Mouse (Mus musculus): ENCODE measurements at regions not wholly inside any gene's neighbourhood (a gene's known extent, or its start where the extent isn't known, plus 50 kb on each side); places are given as distances from the start of the nearest gene placed in this dataset.

GRCm38 (mm10) chr4:33736061-33736701, 188.2 kb upstream of the Cnr1 start:
- 70% methylated on average over 9 of the region's 9 CpGs for WGBS
- no peak for DNase-seq (ENCODE audit: low read depth in 1 of 2, low spot score in 2 of 2)
- TF ChIP-seq CTCF (IDR thresholded peaks at IDR 0.05; ENCODE audit: extremely low read depth, insufficient read depth, insufficient read length, insufficient replicate concordance) (no peak), POLR2A (IDR thresholded peaks at IDR 0.05; ENCODE audit: low read depth, low read length) (no peak)

GRCm38 (mm10) chr4:33737337-33737736, 187.1 kb upstream of the Cnr1 start:
- H3K36me3 ChIP-seq (ENCODE audit: control insufficient read depth, insufficient read depth, low read length) = no peaks in the 10 kb centered on the region
- no peak for DNase-seq (ENCODE audit: low read depth in 1 of 2, low spot score in 2 of 2)
- TF ChIP-seq CTCF (IDR thresholded peaks at IDR 0.05; ENCODE audit: extremely low read depth, insufficient read depth, insufficient read length, insufficient replicate concordance) (no peak), POLR2A (IDR thresholded peaks at IDR 0.05; ENCODE audit: low read depth, low read length) (no peak)

More at GRCm38 (mm10) chr4:33736061-33736701, 188.2 kb upstream of the Cnr1 start:
- no peaks in the 10 kb centered on the region for H3K4me1 ChIP-seq (ENCODE audit: control insufficient read depth, insufficient read depth, insufficient read length)
- H3K36me3 ChIP-seq (ENCODE audit: control insufficient read depth, insufficient read depth, low read length) = no peaks in the 10 kb centered on the region
- no peak overlapping the region for H3K27ac ChIP-seq (ENCODE audit: insufficient read depth, low read length)
- no peaks in the 10 kb centered on the region for H3K27me3 ChIP-seq (ENCODE audit: control insufficient read depth, insufficient read depth, low read length)
- H3K4me3 ChIP-seq (ENCODE audit: extremely low read depth, insufficient read depth, insufficient read length) = no peak overlapping the region

GRCm38 (mm10) chr4:33737859-33738417, 186.5 kb upstream of the Cnr1 start:
- no peaks in the 10 kb centered on the region for H3K4me1 ChIP-seq (ENCODE audit: control insufficient read depth, insufficient read depth, insufficient read length)
- no peaks in the 10 kb centered on the region for H3K27me3 ChIP-seq (ENCODE audit: control insufficient read depth, insufficient read depth, low read length)
- 54% methylated on average over 8 of the region's 8 CpGs for whole genome bisulfite sequencing
- H3K27ac ChIP-seq (ENCODE audit: insufficient read depth, low read length) = no peak overlapping the region
- DNase-seq (ENCODE audit: low read depth in 1 of 2, low spot score in 2 of 2) = no peak
- H3K36me3 ChIP-seq (ENCODE audit: control insufficient read depth, insufficient read depth, low read length) = no peaks in the 10 kb centered on the region
- TF ChIP-seq CTCF (IDR thresholded peaks at IDR 0.05; ENCODE audit: extremely low read depth, insufficient read depth, insufficient read length, insufficient replicate concordance) (no peak), POLR2A (IDR thresholded peaks at IDR 0.05; ENCODE audit: low read depth, low read length) (no peak)
- no peak overlapping the region for H3K4me3 ChIP-seq (ENCODE audit: extremely low read depth, insufficient read depth, insufficient read length)

More at GRCm38 (mm10) chr4:33737337-33737736, 187.1 kb upstream of the Cnr1 start:
- WGBS = 81% methylated on average over 1 of the region's 1 CpGs
- no peaks in the 10 kb centered on the region for H3K27me3 ChIP-seq (ENCODE audit: control insufficient read depth, insufficient read depth, low read length)
- H3K4me3 ChIP-seq (ENCODE audit: extremely low read depth, insufficient read depth, insufficient read length) = no peak overlapping the region
- H3K27ac ChIP-seq (ENCODE audit: insufficient read depth, low read length) = no peak overlapping the region
- no peaks in the 10 kb centered on the region for H3K4me1 ChIP-seq (ENCODE audit: control insufficient read depth, insufficient read depth, insufficient read length)

- no peaks in the 10 kb centered on the region for H3K27me3 ChIP-seq (ENCODE audit: control insufficient read depth, insufficient read depth, low read length)
- no peak for DNase-seq (ENCODE audit: low read depth in 1 of 2, low spot score in 2 of 2)
- 83% methylated on average over 8 of the region's 8 CpGs for WGBS
- H3K4me3 ChIP-seq (ENCODE audit: extremely low read depth, insufficient read depth, insufficient read length) = no peak overlapping the region
- H3K36me3 ChIP-seq (ENCODE audit: control insufficient read depth, insufficient read depth, low read length) = no peaks in the 10 kb centered on the region
- H3K27ac ChIP-seq (ENCODE audit: insufficient read depth, low read length) = no peak overlapping the region
- no peaks in the 10 kb centered on the region for H3K4me1 ChIP-seq (ENCODE audit: control insufficient read depth, insufficient read depth, insufficient read length)
- TF ChIP-seq POLR2A (IDR thresholded peaks at IDR 0.05; ENCODE audit: low read depth, low read length) (no peak), CTCF (IDR thresholded peaks at IDR 0.05; ENCODE audit: extremely low read depth, insufficient read depth, insufficient read length, insufficient replicate concordance) (no peak)
Observed at GRCm38 (mm10) chr4:33739211-33739904, 185.0 kb upstream of the Cnr1 start.

GRCm38 (mm10) chr4:33740982-33741381, 183.4 kb upstream of the Cnr1 start:
- Histone ChIP-seq H3K36me3 (ENCODE audit: control insufficient read depth, insufficient read depth, low read length) (no peaks in the 10 kb centered on the region), H3K4me1 (ENCODE audit: control insufficient read depth, insufficient read depth, insufficient read length) (no peaks in the 10 kb centered on the region), H3K27ac (ENCODE audit: insufficient read depth, low read length) (no peak overlapping the region), H3K4me3 (ENCODE audit: extremely low read depth, insufficient read depth, insufficient read length) (no peak overlapping the region), H3K27me3 (ENCODE audit: control insufficient read depth, insufficient read depth, low read length) (no peaks in the 10 kb centered on the region)
- 86% methylated on average over 12 of the region's 12 CpGs for WGBS
- TF ChIP-seq POLR2A (IDR thresholded peaks at IDR 0.05; ENCODE audit: low read depth, low read length) (no peak), CTCF (IDR thresholded peaks at IDR 0.05; ENCODE audit: extremely low read depth, insufficient read depth, insufficient read length, insufficient replicate concordance) (no peak)
- DNase-seq (ENCODE audit: low read depth in 1 of 2, low spot score in 2 of 2) = no peak

GRCm38 (mm10) chr4:33745180-33745579, 179.2 kb upstream of the Cnr1 start:
- Histone ChIP-seq H3K4me1 (ENCODE audit: control insufficient read depth, insufficient read depth, insufficient read length) (no peaks in the 10 kb centered on the region), H3K27ac (ENCODE audit: insufficient read depth, low read length) (no peak overlapping the region), H3K36me3 (ENCODE audit: control insufficient read depth, insufficient read depth, low read length) (no peaks in the 10 kb centered on the region), H3K4me3 (ENCODE audit: extremely low read depth, insufficient read depth, insufficient read length) (no peak overlapping the region), H3K27me3 (ENCODE audit: control insufficient read depth, insufficient read depth, low read length) (no peaks in the 10 kb centered on the region)
- WGBS = 78% methylated on average over 3 of the region's 3 CpGs
- DNase-seq (ENCODE audit: low read depth in 1 of 2, low spot score in 2 of 2) = no peak
- TF ChIP-seq POLR2A (IDR thresholded peaks at IDR 0.05; ENCODE audit: low read depth, low read length) = no peak
- TF ChIP-seq CTCF (IDR thresholded peaks at IDR 0.05; ENCODE audit: extremely low read depth, insufficient read depth, insufficient read length, insufficient replicate concordance) = no peak

All from spleen, adult 2 months (tissue).